Mouse (Mus musculus): ENCODE data around the gene Nynrin. TPM values are rescaled to one million over a fixed set of nuclear protein-coding genes. Genes with fewer than 3 reads are reported as not detected.
A peak's percentile ranks its signal among the peaks of the same experiment; 100 is the strongest.

Gene Nynrin
- polyA plus RNA-seq, 1 experiment from 2014 or later, result 8.4 TPM

DNA sequence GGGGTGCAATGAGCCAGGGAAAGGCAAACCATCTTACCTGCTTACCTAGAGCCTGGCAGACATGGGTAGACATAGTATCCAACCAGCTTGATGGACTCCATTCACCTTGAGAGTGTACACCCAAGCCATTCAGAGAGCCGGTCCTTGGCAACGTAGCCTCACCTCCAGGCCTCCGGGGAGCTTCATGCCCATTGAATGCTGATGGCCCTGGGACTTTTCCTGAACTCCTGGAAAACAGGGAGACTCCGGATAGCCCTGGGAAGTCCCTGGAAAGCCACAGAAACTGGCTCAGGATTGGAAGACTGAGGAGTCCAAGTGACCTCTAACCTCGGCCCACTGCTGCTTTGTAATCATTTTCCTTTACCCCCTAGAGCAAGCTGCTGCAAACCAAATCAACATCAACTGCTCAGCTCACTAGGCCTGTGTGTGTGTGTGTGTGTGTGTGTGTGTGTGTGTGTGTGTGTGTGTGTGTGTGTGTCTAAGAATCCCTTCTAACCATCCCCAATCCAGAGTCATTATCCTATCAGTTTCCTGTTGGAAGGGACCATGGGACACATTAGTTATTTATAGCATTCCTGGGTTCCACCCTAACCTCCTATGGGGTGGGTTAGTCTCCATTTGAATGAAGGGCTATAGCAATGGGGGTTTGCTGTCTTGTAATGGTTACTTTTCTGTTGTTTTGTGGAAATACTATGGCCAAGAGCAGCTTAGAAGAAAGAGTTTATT, 18.8 kb upstream of the Nynrin start:
- Histone ChIP-seq H3K36me3 (ENCODE audit: control insufficient read depth, insufficient read depth, low read length) (no peaks in the 10 kb centered on the region), H3K4me1 (ENCODE audit: control insufficient read depth, insufficient read depth, low read depth, low read length) (no peaks in the 10 kb centered on the region), H3K27me3 (replicated peaks; ENCODE audit: control insufficient read depth, insufficient read depth, low read length) (no peaks in the 10 kb centered on the region), H3K9ac (ENCODE audit: low read depth, low read length) (no peak overlapping the region), H3K9me3 (ENCODE audit: control insufficient read depth, low read length) (no peaks in the 10 kb centered on the region), H3K27ac (ENCODE audit: low read depth, low read length) (no peak overlapping the region), H3K4me2 (ENCODE audit: low read length) (no peak overlapping the region), H3K4me3 (ENCODE audit: low read length) (no peak overlapping the region)
- no peak for ATAC-seq
- 71% methylated on average over 5 of the region's 5 CpGs for WGBS

DNA sequence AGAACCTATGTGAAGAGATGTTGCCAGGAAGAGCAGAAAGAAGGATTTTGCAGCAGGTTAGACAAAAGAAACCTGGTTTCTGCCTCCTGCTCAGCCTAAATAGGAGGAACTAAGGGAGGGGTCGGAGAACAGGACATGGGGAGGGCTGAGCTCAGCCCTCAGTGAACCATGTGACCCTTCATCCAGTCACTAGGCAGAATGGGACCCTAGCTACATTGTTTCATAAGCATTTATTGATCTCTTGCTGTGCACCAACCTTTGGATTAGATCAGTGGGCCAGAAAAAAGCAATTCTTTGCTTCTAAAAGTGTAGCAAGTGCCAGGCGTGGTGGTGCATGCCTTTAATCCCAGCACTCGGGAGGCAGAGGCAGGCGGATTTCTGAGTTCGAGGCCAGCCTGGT, 15.5 kb upstream of the Nynrin start:
- 85% methylated on average over 5 of the region's 5 CpGs for WGBS
- Histone ChIP-seq H3K27ac (ENCODE audit: low read depth, low read length) (no peak overlapping the region), H3K4me1 (ENCODE audit: control insufficient read depth, insufficient read depth, low read depth, low read length) (no peaks in the 10 kb centered on the region), H3K4me2 (ENCODE audit: low read length) (no peak overlapping the region), H3K9me3 (ENCODE audit: control insufficient read depth, low read length) (no peaks in the 10 kb centered on the region), H3K4me3 (ENCODE audit: low read length) (no peak overlapping the region), H3K9ac (ENCODE audit: low read depth, low read length) (no peak overlapping the region), H3K36me3 (ENCODE audit: control insufficient read depth, insufficient read depth, low read length) (no peaks in the 10 kb centered on the region), H3K27me3 (replicated peaks; ENCODE audit: control insufficient read depth, insufficient read depth, low read length) (no peaks in the 10 kb centered on the region)
- ATAC-seq, result no peak

DNA sequence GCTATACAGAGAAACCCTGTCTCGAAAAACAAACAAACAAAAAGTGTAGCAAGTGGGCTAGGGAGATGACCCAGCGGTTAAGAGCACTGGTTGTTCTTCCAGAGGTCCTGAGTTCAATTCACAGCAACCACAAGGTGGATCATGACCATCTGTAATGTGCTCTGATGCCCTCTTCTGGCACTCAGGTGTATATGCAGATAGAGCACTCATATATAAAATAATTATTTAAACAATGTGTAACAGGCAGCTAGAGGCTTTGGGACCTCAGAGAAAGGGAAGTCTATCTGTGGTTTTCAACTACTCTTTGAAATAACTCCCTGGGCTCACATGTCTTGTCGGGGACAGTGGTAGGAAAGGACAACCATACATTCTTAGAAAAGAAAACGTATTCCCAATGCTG, 15.1 kb upstream of the Nynrin start:
- Histone ChIP-seq H3K27me3 (replicated peaks; ENCODE audit: control insufficient read depth, insufficient read depth, low read length) (no peaks in the 10 kb centered on the region), H3K4me2 (ENCODE audit: low read length) (no peak overlapping the region), H3K36me3 (ENCODE audit: control insufficient read depth, insufficient read depth, low read length) (no peaks in the 10 kb centered on the region), H3K9ac (ENCODE audit: low read depth, low read length) (no peak overlapping the region), H3K4me3 (ENCODE audit: low read length) (no peak overlapping the region), H3K4me1 (ENCODE audit: control insufficient read depth, insufficient read depth, low read depth, low read length) (no peaks in the 10 kb centered on the region), H3K27ac (ENCODE audit: low read depth, low read length) (no peak overlapping the region), H3K9me3 (ENCODE audit: control insufficient read depth, low read length) (no peaks in the 10 kb centered on the region)
- 90% methylated on average over 4 of the region's 4 CpGs for WGBS
- no peak for ATAC-seq

DNA sequence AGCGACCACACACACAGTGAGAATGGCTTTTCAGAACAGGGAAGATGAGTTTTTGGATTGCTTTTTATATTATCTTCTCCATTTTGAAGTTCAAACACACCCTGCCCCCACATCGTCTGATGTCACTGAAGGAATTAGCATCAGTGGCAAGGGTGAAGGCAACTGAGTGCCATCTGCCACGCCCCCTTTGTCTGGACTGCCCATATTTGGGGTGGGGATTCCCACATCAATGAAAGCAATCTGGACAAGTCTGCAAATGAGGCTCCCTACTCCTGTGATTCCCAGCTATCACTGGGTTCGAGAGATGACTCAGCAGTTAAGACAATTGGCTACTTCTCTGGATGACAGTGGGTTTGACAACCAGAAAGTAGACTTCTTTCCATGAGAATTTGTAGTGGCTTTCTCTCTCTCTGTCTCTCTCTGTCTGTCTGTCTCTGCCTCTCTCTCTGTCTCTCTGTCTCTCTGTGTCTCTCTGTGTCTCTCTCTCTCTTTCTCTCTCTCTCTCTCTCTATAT, 12.9 kb upstream of the Nynrin start:
- Histone ChIP-seq H3K4me3 (ENCODE audit: low read length) (no peak overlapping the region), H3K4me1 (ENCODE audit: control insufficient read depth, insufficient read depth, low read depth, low read length) (no peaks in the 10 kb centered on the region), H3K27me3 (replicated peaks; ENCODE audit: control insufficient read depth, insufficient read depth, low read length) (no peaks in the 10 kb centered on the region)

DNA sequence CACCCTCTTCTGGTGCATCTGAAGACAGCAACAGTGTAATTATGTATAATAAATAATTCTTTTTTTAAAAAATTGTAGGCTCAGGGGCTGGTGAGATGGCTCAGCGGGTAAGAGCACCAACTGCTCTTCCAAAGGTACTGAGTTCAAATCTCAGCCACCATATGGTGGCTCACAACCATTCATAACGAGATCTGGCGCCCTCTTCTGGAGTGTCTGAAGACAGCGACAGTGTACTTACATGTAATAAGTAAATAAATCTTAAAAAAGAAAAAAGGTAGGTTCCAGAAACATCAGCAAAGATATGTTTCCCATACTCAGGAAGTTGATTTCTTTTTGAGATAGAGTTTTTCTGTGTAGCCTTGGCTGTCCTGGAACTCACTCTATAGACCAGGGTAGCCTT, 11.0 kb upstream of the Nynrin start:
- H3K27ac ChIP-seq (ENCODE audit: low read depth, low read length), result no peak overlapping the region
- H3K4me2 ChIP-seq (ENCODE audit: low read length), result no peak overlapping the region
- no peak for ATAC-seq
- H3K4me1 ChIP-seq (ENCODE audit: control insufficient read depth, insufficient read depth, low read depth, low read length), result no peaks in the 10 kb centered on the region
- no peaks in the 10 kb centered on the region for H3K27me3 ChIP-seq (replicated peaks; ENCODE audit: control insufficient read depth, insufficient read depth, low read length)
- no peak overlapping the region for H3K4me3 ChIP-seq (ENCODE audit: low read length)
- WGBS, result 77% methylated on average over 4 of the region's 4 CpGs
- no peaks in the 10 kb centered on the region for H3K9me3 ChIP-seq (ENCODE audit: control insufficient read depth, low read length)
- H3K36me3 ChIP-seq (ENCODE audit: control insufficient read depth, insufficient read depth, low read length), result no peaks in the 10 kb centered on the region
- H3K9ac ChIP-seq (ENCODE audit: low read depth, low read length), result no peak overlapping the region

More for the DNA sequence above, 12.9 kb upstream of the Nynrin start:
- no peak for ATAC-seq
- no peaks in the 10 kb centered on the region for H3K36me3 ChIP-seq (ENCODE audit: control insufficient read depth, insufficient read depth, low read length)
- 58% methylated on average over 4 of the region's 4 CpGs for WGBS
- H3K27ac ChIP-seq (ENCODE audit: low read depth, low read length), result no peak overlapping the region
- H3K9ac ChIP-seq (ENCODE audit: low read depth, low read length), result no peak overlapping the region
- H3K9me3 ChIP-seq (ENCODE audit: control insufficient read depth, low read length), result no peaks in the 10 kb centered on the region
- no peak overlapping the region for H3K4me2 ChIP-seq (ENCODE audit: low read length)

DNA sequence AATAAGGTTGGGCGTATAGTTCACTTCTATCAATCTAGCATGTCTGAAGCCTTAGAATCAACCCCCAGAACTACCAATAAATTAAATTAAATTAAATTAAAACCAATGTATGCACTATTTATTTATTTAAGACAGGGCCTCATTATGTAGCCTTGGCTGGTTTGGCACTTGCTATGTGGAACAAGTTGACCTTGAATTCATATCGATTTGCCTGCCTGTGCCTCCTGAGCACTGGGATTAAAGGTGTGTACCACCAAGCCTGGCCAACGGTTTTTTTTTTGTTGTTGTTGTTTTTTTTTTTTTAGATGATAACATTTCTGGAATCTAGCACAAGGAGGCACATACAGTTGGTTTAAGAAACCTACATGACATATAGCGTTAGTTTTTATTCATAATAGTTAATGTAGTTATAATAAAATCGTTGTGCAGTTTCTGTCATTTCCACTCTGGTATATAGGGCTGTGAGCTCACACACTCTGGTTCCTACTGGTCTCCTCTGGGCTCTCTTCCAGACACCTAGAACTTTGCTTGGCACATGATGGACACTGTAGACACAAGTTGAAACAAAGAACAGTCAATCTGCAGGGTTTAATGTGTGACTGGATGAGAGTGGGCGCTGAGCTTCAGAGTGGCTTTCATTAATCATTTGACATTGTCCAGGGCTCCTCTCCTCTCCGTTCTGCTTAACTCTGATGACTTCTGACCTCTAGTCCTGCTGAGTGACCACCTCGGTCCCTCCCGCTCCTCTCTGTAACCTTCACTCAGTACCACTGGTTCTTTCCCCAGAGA, 8.1 kb upstream of the Nynrin start:
- WGBS, result 71% methylated on average over 9 of the region's 9 CpGs

DNA sequence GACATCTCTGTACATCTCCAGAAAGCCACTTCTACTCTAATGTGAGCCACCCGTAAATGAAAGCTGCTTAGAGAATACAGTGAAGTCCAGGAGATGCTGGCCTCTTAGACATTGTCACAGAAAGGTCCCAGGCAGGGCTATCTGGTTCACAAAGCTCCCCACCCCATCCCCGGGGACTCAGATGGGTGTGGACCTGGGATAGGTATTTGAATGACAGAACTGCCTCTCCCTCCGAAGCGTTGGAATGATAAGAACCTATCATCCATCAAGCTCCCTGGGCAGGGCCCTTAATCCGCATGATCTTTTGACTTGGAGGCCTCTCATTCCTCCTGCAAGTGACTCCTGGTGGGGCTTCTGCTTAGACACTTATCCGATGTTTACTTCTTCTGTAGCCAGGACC, 2.9 kb upstream of the Nynrin start:
- H3K9me3 ChIP-seq (ENCODE audit: control insufficient read depth, low read length), result no peaks in the 10 kb centered on the region
- ATAC-seq, result no peak

More for the DNA sequence above, 8.1 kb upstream of the Nynrin start:
- Histone ChIP-seq H3K4me2 (ENCODE audit: low read length) (no peak overlapping the region), H3K27me3 (replicated peaks; ENCODE audit: control insufficient read depth, insufficient read depth, low read length) (no peaks in the 10 kb centered on the region), H3K9ac (ENCODE audit: low read depth, low read length) (no peak overlapping the region), H3K36me3 (ENCODE audit: control insufficient read depth, insufficient read depth, low read length) (no peaks in the 10 kb centered on the region), H3K27ac (ENCODE audit: low read depth, low read length) (no peak overlapping the region), H3K4me3 (ENCODE audit: low read length) (no peak overlapping the region), H3K4me1 (ENCODE audit: control insufficient read depth, insufficient read depth, low read depth, low read length) (no peaks in the 10 kb centered on the region), H3K9me3 (ENCODE audit: control insufficient read depth, low read length) (no peaks in the 10 kb centered on the region)
- ATAC-seq, result no peak

DNA sequence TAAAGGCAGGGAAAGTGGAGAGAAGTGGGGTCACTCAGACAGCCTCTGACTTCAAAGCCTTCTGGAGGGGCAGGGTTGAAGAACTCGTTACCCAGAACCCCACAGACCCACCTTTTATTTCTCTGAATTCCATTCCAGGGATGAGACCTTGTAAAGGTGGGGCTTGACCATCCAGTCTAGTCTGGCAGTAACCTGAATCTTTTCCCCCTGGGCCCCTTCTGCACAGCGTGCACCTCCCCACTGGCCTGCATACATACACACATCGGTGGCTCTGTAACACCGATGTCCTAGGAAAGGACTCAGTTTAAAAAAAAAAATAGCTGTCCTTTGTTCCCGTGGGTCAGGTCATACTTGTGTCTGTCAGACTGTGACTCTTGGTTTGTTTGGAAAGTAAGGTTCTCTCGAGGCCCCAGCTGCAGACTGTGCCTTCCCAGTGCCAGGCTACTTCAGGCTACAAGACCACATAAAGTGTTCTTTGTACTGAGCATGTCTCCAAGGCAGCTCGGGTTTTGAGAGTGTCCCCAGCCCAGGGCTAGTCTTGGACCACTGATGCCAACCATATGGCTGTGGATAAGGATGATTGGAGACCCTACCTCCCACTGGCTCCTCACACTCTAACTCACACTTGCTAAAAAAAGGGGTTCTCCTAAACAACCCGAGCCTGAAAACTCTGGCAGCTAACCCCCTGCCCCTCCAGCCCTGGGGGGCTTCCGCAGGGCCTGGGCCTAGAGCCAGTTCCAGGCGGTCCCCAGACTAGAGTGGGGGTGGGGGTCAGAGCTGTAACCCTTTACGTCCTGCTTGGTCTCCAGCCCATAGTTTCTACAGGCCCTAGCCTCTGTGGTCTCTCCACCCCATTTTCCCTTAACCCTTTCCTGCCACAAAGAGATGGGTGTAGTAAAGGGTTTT, 911 bp upstream of the Nynrin start:
- Histone ChIP-seq H3K4me1 (ENCODE audit: control insufficient read depth, insufficient read depth, low read depth, low read length) (peaks cover 38% of the 10 kb centered on the region), H3K36me3 (ENCODE audit: control insufficient read depth, insufficient read depth, low read length) (no peaks in the 10 kb centered on the region), H3K4me2 (ENCODE audit: low read length) (peak overlapping the region; percentile 74), H3K27me3 (replicated peaks; ENCODE audit: control insufficient read depth, insufficient read depth, low read length) (no peaks in the 10 kb centered on the region), H3K9me3 (ENCODE audit: control insufficient read depth, low read length) (no peaks in the 10 kb centered on the region), H3K4me3 (ENCODE audit: low read length) (peak overlapping the region; percentile 54), H3K27ac (ENCODE audit: low read depth, low read length) (peak overlapping the region; percentile 84), H3K9ac (ENCODE audit: low read depth, low read length) (peak overlapping the region; percentile 84)
- peak; percentile 87 for ATAC-seq
- 5% methylated on average over 11 of the region's 11 CpGs for WGBS

More for the DNA sequence above, 2.9 kb upstream of the Nynrin start:
- Histone ChIP-seq H3K36me3 (ENCODE audit: control insufficient read depth, insufficient read depth, low read length) (no peaks in the 10 kb centered on the region), H3K4me2 (ENCODE audit: low read length) (no peak overlapping the region), H3K27me3 (replicated peaks; ENCODE audit: control insufficient read depth, insufficient read depth, low read length) (no peaks in the 10 kb centered on the region), H3K9ac (ENCODE audit: low read depth, low read length) (no peak overlapping the region), H3K4me3 (ENCODE audit: low read length) (no peak overlapping the region), H3K4me1 (ENCODE audit: control insufficient read depth, insufficient read depth, low read depth, low read length) (peaks cover 22% of the 10 kb centered on the region), H3K27ac (ENCODE audit: low read depth, low read length) (no peak overlapping the region)
- WGBS, result 60% methylated on average over 6 of the region's 6 CpGs
